Mouse (Mus musculus): ENCODE results near the gene AU022252.
A peak's percentile ranks its signal among the peaks of the same experiment; 100 is the strongest.

The AU022252 gene

GRCm38 (mm10) chr4:119244468-119245240 lies 12.1 kb upstream of the AU022252 start:
- no peak for DNase-seq

- no peak for DNase-seq
Measured at GRCm38 (mm10) chr4:119242571-119242970, 10.1 kb upstream of the AU022252 start.

GRCm38 (mm10) chr4:119241664-119242063 lies 9.2 kb upstream of the AU022252 start:
- peak; percentile 79 for DNase-seq

- DNase-seq: peak; percentile 41
Measured at GRCm38 (mm10) chr4:119239181-119239682, 6.7 kb upstream of the AU022252 start.

- no peak for DNase-seq
Measured at GRCm38 (mm10) chr4:119238661-119239060, 6.1 kb upstream of the AU022252 start.

- no peak for DNase-seq
Measured at GRCm38 (mm10) chr4:119234348-119234747, 1.8 kb upstream of the AU022252 start.

- no peak for DNase-seq
Measured at GRCm38 (mm10) chr4:119233256-119233901, 867 bp upstream of the AU022252 start.

GRCm38 (mm10) chr4:119226751-119227150 lies 5.8 kb downstream of the AU022252 start:
- no peak for DNase-seq

GRCm38 (mm10) chr4:119225719-119226118 lies 6.8 kb downstream of the AU022252 start:
- no peak for DNase-seq

GRCm38 (mm10) chr4:119224534-119224933 lies 8.0 kb downstream of the AU022252 start:
- DNase-seq: no peak

GRCm38 (mm10) chr4:119223696-119224095 lies 8.8 kb downstream of the AU022252 start:
- DNase-seq: peak; percentile 53

GRCm38 (mm10) chr4:119218169-119218568 lies 14.3 kb downstream of the AU022252 start, which contains the start of gene Tmem269:
Gene Tmem269 (minus strand): TSS chr4:119218217.
- peak; percentile 23 for DNase-seq

- DNase-seq: no peak
Measured at GRCm38 (mm10) chr4:119216667-119217066, 15.8 kb downstream of the AU022252 start.

GRCm38 (mm10) chr4:119204672-119205071 lies 27.8 kb downstream of the AU022252 start:
- DNase-seq: peak; percentile 82

GRCm38 (mm10) chr4:119198105-119198504 lies 34.4 kb downstream of the AU022252 start:
- no peak for DNase-seq

GRCm38 (mm10) chr4:119195582-119196320 lies 36.8 kb downstream of the AU022252 start:
- DNase-seq: no peak

- DNase-seq: peak; percentile 96
Measured at GRCm38 (mm10) chr4:119194909-119195581, 37.5 kb downstream of the AU022252 start, which contains the start of gene Svbp. Gene Svbp (plus strand): TSS chr4:119195306.

GRCm38 (mm10) chr4:119192757-119193156 lies 39.8 kb downstream of the AU022252 start:
- DNase-seq: no peak

GRCm38 (mm10) chr4:119191273-119191672 lies 41.2 kb downstream of the AU022252 start:
- no peak for DNase-seq

- no peak for DNase-seq
Measured at GRCm38 (mm10) chr4:119190618-119191017, 41.9 kb downstream of the AU022252 start.

GRCm38 (mm10) chr4:119189864-119190263 lies 42.6 kb downstream of the AU022252 start, which contains the start of gene Ermap:
Gene Ermap (minus strand): TSS chr4:119190011.
- DNase-seq: no peak

- DNase-seq: no peak
Measured at GRCm38 (mm10) chr4:119189392-119189791, 43.1 kb downstream of the AU022252 start.
